Mouse (Mus musculus): ENCODE measurements around the gene Cbx2. TPM values are rescaled to one million over a fixed set of nuclear protein-coding genes. Genes with fewer than 3 reads are reported as not detected.

Cbx2 gene
- 15.2 and 16.5 TPM in 2 replicates for polyA plus RNA-seq (2015; fragmentation: Nextera tagmentation; extraction: Ambion mirVana)

DNA sequence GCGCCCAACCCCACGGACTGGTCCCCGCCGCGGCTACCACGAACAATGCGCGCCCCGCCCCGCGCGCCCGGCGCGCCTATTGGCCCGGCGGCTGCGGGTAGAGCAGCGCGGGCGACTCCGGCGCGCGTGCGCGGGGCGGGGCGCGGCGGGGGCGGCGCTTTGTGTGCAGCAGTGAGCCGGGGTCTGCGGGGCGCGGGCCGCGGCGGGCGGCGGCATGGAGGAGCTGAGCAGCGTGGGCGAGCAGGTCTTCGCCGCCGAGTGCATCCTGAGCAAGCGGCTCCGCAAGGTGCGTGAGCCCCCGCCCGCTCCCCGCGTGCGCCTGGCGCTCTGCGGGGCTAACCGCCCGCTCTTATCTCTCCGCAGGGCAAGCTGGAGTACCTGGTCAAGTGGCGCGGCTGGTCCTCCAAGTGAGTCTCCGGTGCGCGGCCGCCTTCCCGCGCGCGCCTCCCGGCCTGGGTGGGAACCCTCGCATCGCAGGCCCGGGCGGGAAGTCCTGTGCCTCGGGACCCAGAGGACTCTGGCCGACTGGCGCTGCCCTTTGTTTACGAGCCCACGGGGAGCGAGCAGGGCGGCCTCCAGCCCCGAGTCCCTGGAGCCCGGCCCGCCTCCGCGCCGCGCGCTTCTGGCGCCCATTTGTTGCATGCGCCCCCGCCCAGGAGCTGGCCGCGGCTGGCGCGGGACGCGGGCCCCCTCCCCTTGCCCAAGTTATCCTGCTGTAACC, at the start of gene Cbx2:
Cbx2 (plus strand) TSS at position 68 of the 721 bp plus-strand sequence.
- H3K4me2 ChIP-seq (ENCODE audit: low read depth, low read length), result peak within 1 kb of the TSS; percentile 91
- under 1% methylated on average over 99 of the region's 99 CpGs for WGBS
- peaks cover 42% of the 10 kb centered on the region for H3K4me1 ChIP-seq (ENCODE audit: control insufficient read depth, insufficient read depth, low read length)
- peaks cover 9% of the 10 kb centered on the region; the same call in 1 of the 2 replicates for H3K27me3 ChIP-seq (ENCODE audit: control insufficient read depth, insufficient read depth, low read length)
- no peaks in the 10 kb centered on the region for H3K9me3 ChIP-seq (replicated peaks; ENCODE audit: control insufficient read depth, low read length)
- H3K9ac ChIP-seq (ENCODE audit: low read length), result peak within 1 kb of the TSS; percentile 85
- ATAC-seq (ENCODE audit: insufficient read depth, low FRiP score), result peak; percentile 93
- peak within 1 kb of the TSS; percentile 67 for H3K27ac ChIP-seq (ENCODE audit: low read length)
- H3K4me3 ChIP-seq (replicated peaks; ENCODE audit: low read length), result peak within 1 kb of the TSS; percentile 85
- H3K36me3 ChIP-seq (ENCODE audit: control insufficient read depth, insufficient read depth, low read length), result peaks cover 8% of the 10 kb centered on the region; the same call in 1 of the 2 replicates

DNA sequence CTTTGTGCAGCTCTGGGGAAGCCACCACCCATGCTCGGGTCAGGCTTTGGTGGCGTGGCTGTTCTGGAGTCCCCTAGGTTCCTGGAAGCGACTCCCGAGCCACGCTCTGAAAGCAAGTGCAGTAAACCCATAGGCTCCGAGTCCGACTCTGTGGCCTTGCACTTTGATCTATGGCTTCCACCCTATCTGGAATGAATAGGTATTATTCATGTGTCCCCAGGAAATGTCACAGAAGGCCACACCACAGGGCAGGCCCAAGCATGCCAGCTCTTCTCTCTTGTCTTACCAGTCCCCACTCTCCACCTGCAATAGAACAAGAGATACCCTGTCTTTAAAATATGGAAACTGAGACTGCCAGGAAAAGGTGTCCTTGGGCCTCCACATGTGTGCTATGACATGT, 48.4 kb upstream of the Cbx2 start:
- no peak for ATAC-seq (ENCODE audit: insufficient read depth, low FRiP score)
- Histone ChIP-seq H3K27me3 (ENCODE audit: control insufficient read depth, insufficient read depth, low read length) (peaks cover 7% of the 10 kb centered on the region; the same call in 1 of the 2 replicates), H3K4me1 (ENCODE audit: control insufficient read depth, insufficient read depth, low read length) (no peaks in the 10 kb centered on the region), H3K27ac (ENCODE audit: low read length) (no peak overlapping the region), H3K36me3 (ENCODE audit: control insufficient read depth, insufficient read depth, low read length) (no peaks in the 10 kb centered on the region), H3K4me2 (ENCODE audit: low read depth, low read length) (no peak overlapping the region), H3K4me3 (replicated peaks; ENCODE audit: low read length) (no peak overlapping the region), H3K9ac (ENCODE audit: low read length) (no peak overlapping the region), H3K9me3 (replicated peaks; ENCODE audit: control insufficient read depth, low read length) (no peaks in the 10 kb centered on the region)
- WGBS, result 73% methylated on average over 7 of the region's 7 CpGs

DNA sequence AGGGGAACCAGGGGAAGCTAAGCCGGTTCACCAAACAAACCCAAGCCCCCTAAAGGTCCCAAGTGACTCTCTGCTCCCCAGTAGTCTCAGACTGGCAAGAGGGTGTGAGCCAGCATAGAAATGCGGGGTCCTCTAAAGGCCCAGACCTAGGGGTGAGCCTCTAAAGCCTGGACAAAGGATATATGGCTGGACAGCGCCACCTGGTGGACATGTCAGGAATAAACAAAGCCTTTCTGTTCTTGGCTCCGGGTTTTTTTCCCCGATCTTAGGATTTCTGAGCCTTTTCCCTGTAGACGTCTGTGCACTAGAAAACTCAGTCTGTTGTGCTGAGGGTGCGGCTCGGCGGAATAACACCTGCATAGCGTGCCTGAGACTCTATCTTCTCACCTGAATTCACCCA, 47.3 kb upstream of the Cbx2 start:
- 2% methylated on average over 10 of the region's 10 CpGs for WGBS
- H3K27me3 ChIP-seq (ENCODE audit: control insufficient read depth, insufficient read depth, low read length), result peaks cover 7% of the 10 kb centered on the region; the same call in 1 of the 2 replicates
- H3K4me1 ChIP-seq (ENCODE audit: control insufficient read depth, insufficient read depth, low read length), result no peaks in the 10 kb centered on the region
- H3K36me3 ChIP-seq (ENCODE audit: control insufficient read depth, insufficient read depth, low read length), result no peaks in the 10 kb centered on the region
- peak overlapping the region; percentile 40 for H3K4me2 ChIP-seq (ENCODE audit: low read depth, low read length)
- ATAC-seq (ENCODE audit: insufficient read depth, low FRiP score), result no peak
- H3K9me3 ChIP-seq (replicated peaks; ENCODE audit: control insufficient read depth, low read length), result no peaks in the 10 kb centered on the region
- no peak overlapping the region for H3K27ac ChIP-seq (ENCODE audit: low read length)
- no peak overlapping the region for H3K4me3 ChIP-seq (replicated peaks; ENCODE audit: low read length)
- 0 out of 2 replicates have a peak overlapping the region, but pooled peaks have one; percentile 49 for H3K9ac ChIP-seq (ENCODE audit: low read length)

DNA sequence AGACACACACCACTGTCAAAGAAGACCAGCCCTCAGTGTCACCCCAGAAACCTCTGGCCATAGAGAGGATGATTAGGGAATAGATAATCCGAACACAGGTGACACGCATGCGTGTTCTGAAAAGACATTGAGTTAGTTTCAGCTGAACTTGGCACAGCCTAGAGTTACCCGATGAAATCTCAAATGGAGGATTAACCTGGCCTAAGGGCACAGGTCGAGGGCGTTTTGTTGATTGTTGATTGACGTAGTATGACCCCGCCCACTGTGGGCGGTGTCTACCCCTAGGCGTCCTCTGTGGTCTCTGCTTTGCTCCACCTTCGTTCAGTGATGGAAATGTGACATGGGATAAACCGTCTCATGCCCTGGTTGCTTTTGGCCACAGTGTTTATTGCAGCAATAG, 46.8 kb upstream of the Cbx2 start:
- H3K27me3 ChIP-seq (ENCODE audit: control insufficient read depth, insufficient read depth, low read length), result peaks cover 5% of the 10 kb centered on the region; the same call in 1 of the 2 replicates
- no peaks in the 10 kb centered on the region for H3K9me3 ChIP-seq (replicated peaks; ENCODE audit: control insufficient read depth, low read length)
- ATAC-seq (ENCODE audit: insufficient read depth, low FRiP score), result no peak
- no peak overlapping the region for H3K27ac ChIP-seq (ENCODE audit: low read length)
- 0 out of 2 replicates have a peak overlapping the region, but pooled peaks have one; percentile 49 for H3K9ac ChIP-seq (ENCODE audit: low read length)
- no peaks in the 10 kb centered on the region for H3K36me3 ChIP-seq (ENCODE audit: control insufficient read depth, insufficient read depth, low read length)
- WGBS, result 19% methylated on average over 12 of the region's 12 CpGs
- H3K4me1 ChIP-seq (ENCODE audit: control insufficient read depth, insufficient read depth, low read length), result no peaks in the 10 kb centered on the region
- no peak overlapping the region for H3K4me3 ChIP-seq (replicated peaks; ENCODE audit: low read length)
- peak overlapping the region; percentile 40 for H3K4me2 ChIP-seq (ENCODE audit: low read depth, low read length)

DNA sequence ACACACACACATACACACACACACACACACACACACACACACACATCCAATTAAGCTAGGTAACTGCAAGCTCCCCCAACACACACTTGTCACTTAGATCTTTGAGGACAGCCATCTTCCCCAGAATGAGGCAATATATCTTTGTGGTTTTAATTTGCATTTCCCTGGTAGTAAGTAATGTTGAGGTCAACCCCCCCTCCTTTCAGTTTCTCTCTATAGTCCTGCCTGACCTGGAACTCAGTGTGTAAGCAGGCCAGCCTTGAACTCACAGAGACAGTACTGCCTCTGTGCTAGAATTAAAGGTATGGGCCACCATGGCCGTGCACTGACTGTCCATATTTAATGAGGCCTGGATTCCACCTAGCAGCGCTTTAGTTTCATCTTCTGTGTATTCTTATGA, 42.4 kb upstream of the Cbx2 start:
- no peak overlapping the region for H3K9ac ChIP-seq (ENCODE audit: low read length)

DNA sequence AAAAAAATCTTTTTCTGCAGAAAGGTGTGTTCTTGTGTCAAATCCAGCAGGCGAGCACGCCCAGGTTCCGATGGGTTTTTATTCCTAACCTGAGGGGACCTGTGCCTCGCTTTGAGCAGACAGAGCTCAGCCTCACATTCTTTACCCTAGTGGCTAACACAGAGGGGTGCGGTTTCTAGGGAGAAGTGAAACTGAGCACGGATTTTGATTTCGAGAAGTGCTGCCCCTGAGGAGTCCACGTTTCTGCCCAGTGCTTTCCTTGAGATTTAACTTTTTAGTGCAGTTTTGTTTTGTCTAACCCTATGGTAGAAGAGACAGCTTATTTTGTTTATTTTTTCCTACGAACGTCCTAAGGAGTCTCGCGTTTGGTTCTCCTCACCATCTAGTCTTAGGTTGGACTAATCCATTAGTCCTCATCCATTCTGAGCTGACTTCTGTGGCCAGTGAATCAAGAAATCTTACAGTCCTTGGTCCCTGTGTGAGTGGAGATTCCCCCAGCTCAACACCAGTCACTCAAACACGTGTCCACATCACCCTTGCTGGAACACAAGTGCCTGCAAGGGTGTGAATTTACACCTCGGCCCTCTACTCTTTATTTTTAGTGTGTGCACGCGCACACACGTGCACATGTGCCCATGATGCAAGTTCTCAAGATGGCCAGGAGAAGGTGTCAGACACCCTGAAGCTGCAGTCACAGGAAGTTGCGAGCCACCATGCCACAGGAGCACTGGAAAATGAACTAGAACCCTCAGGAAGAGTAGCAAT, 41.6 kb upstream of the Cbx2 start:
- no peaks in the 10 kb centered on the region for H3K36me3 ChIP-seq (ENCODE audit: control insufficient read depth, insufficient read depth, low read length)
- no peak overlapping the region for H3K4me2 ChIP-seq (ENCODE audit: low read depth, low read length)
- no peak overlapping the region for H3K27ac ChIP-seq (ENCODE audit: low read length)
- no peak for ATAC-seq (ENCODE audit: insufficient read depth, low FRiP score)
- 56% methylated on average over 18 of the region's 18 CpGs for WGBS
- no peaks in the 10 kb centered on the region for H3K4me1 ChIP-seq (ENCODE audit: control insufficient read depth, insufficient read depth, low read length)
- H3K9me3 ChIP-seq (replicated peaks; ENCODE audit: control insufficient read depth, low read length), result no peaks in the 10 kb centered on the region
- H3K27me3 ChIP-seq (ENCODE audit: control insufficient read depth, insufficient read depth, low read length), result 0 out of 2 replicates have a peak, but pooled peaks cover 4% of the 10 kb centered on the region
- no peak overlapping the region for H3K9ac ChIP-seq (ENCODE audit: low read length)
- H3K4me3 ChIP-seq (replicated peaks; ENCODE audit: low read length), result no peak overlapping the region

More for the DNA sequence above, 42.4 kb upstream of the Cbx2 start:
- 77% methylated on average over 2 of the region's 2 CpGs for WGBS
- H3K4me3 ChIP-seq (replicated peaks; ENCODE audit: low read length), result no peak overlapping the region
- no peak for ATAC-seq (ENCODE audit: insufficient read depth, low FRiP score)
- H3K4me2 ChIP-seq (ENCODE audit: low read depth, low read length), result no peak overlapping the region
- H3K9me3 ChIP-seq (replicated peaks; ENCODE audit: control insufficient read depth, low read length), result no peaks in the 10 kb centered on the region
- H3K4me1 ChIP-seq (ENCODE audit: control insufficient read depth, insufficient read depth, low read length), result no peaks in the 10 kb centered on the region
- 0 out of 2 replicates have a peak, but pooled peaks cover 4% of the 10 kb centered on the region for H3K27me3 ChIP-seq (ENCODE audit: control insufficient read depth, insufficient read depth, low read length)
- H3K36me3 ChIP-seq (ENCODE audit: control insufficient read depth, insufficient read depth, low read length), result no peaks in the 10 kb centered on the region
- H3K27ac ChIP-seq (ENCODE audit: low read length), result no peak overlapping the region

DNA sequence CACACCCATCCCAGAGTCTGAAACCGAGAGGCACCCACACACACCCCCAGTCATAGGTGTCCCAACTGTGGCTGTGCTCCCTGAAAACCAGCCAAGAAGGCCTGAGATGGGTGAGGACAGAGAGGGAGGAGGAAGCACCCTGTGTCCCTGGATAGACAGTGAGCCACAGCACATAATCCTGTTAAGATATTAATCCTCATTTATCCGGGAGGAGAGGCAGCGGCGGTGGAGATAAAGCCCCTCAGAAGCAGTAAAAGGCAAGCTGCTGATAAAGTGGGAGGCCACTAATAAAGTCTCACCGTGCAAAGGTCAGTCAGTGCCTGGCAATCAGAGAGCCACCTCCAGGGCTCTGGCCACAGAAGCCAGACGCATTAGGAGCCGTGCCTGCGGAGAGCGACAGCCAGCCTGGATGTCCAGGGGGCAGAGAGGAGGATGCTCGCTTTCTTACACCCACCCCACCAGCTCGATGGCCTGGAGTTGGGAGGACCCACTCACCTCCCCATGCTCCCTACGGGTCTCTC, 40.1 kb upstream of the Cbx2 start:
- Histone ChIP-seq H3K9me3 (replicated peaks; ENCODE audit: control insufficient read depth, low read length) (no peaks in the 10 kb centered on the region), H3K4me1 (ENCODE audit: control insufficient read depth, insufficient read depth, low read length) (no peaks in the 10 kb centered on the region), H3K9ac (ENCODE audit: low read length) (no peak overlapping the region), H3K4me2 (ENCODE audit: low read depth, low read length) (no peak overlapping the region), H3K4me3 (replicated peaks; ENCODE audit: low read length) (no peak overlapping the region), H3K27ac (ENCODE audit: low read length) (no peak overlapping the region), H3K27me3 (ENCODE audit: control insufficient read depth, insufficient read depth, low read length) (0 out of 2 replicates have a peak, but pooled peaks cover 4% of the 10 kb centered on the region), H3K36me3 (ENCODE audit: control insufficient read depth, insufficient read depth, low read length) (no peaks in the 10 kb centered on the region)
- ATAC-seq (ENCODE audit: insufficient read depth, low FRiP score), result no peak
- WGBS, result 52% methylated on average over 12 of the region's 12 CpGs

DNA sequence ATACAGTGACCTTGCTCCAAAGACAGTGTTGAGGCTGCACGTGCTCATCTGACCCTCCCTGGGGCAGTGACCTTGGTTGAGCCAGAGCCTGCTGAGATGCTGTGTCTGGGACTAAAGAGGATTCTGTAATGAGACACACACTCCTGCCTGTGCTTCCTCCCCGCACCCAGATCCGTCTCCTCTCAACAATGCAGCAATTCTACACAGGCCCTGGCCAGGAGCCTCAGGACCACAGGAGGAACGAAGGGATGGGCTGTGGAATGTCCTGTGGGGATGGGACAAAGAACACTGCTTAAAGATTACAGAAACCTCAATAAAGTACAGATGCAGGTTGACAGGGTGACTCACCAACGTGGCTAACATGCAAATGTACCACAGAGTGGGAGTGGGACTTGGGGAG, 37.2 kb upstream of the Cbx2 start:
- H3K4me3 ChIP-seq (replicated peaks; ENCODE audit: low read length), result no peak overlapping the region
- ATAC-seq (ENCODE audit: insufficient read depth, low FRiP score), result no peak
- no peaks in the 10 kb centered on the region for H3K9me3 ChIP-seq (replicated peaks; ENCODE audit: control insufficient read depth, low read length)
- H3K27ac ChIP-seq (ENCODE audit: low read length), result no peak overlapping the region
- no peak overlapping the region for H3K9ac ChIP-seq (ENCODE audit: low read length)
- H3K4me1 ChIP-seq (ENCODE audit: control insufficient read depth, insufficient read depth, low read length), result no peaks in the 10 kb centered on the region
- WGBS, result 61% methylated on average over 5 of the region's 5 CpGs
- H3K4me2 ChIP-seq (ENCODE audit: low read depth, low read length), result no peak overlapping the region
- H3K36me3 ChIP-seq (ENCODE audit: control insufficient read depth, insufficient read depth, low read length), result no peaks in the 10 kb centered on the region
- no peaks in the 10 kb centered on the region for H3K27me3 ChIP-seq (ENCODE audit: control insufficient read depth, insufficient read depth, low read length)

DNA sequence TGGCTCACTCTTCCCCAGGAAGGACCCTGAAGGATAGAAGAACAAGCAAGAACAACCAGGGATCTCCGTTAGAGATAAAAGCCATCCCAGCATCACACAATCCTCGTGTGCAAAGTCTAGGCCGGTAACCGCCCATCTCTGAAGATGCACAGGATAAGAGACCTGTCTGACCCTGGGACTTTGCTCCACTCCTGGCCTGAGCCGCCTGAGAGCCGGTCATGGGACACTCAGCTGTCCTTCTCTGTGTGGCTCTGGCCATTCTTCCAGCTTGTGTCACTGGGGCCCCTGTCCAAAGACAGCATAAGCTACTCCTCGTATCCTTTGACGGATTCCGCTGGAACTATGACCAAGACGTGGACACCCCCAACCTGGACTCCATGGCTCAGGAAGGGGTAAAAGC, 34.8 kb upstream of the Cbx2 start, which contains the start of gene Enpp7:
Enpp7 (plus strand) TSS at position 190 of the 400 bp plus-strand sequence.
- no peaks in the 10 kb centered on the region for H3K36me3 ChIP-seq (ENCODE audit: control insufficient read depth, insufficient read depth, low read length)
- no peak within 1 kb of the TSS for H3K4me2 ChIP-seq (ENCODE audit: low read depth, low read length)
- no peak within 1 kb of the TSS for H3K9ac ChIP-seq (ENCODE audit: low read length)
- no peak within 1 kb of the TSS for H3K27ac ChIP-seq (ENCODE audit: low read length)
- H3K27me3 ChIP-seq (ENCODE audit: control insufficient read depth, insufficient read depth, low read length), result no peaks in the 10 kb centered on the region
- no peak for ATAC-seq (ENCODE audit: insufficient read depth, low FRiP score)
- no peaks in the 10 kb centered on the region for H3K9me3 ChIP-seq (replicated peaks; ENCODE audit: control insufficient read depth, low read length)
- H3K4me3 ChIP-seq (replicated peaks; ENCODE audit: low read length), result no peak within 1 kb of the TSS
- H3K4me1 ChIP-seq (ENCODE audit: control insufficient read depth, insufficient read depth, low read length), result no peaks in the 10 kb centered on the region
- WGBS, result 86% methylated on average over 10 of the region's 10 CpGs

Measured in stomach, embryonic 16.5 days (tissue).